Mouse (Mus musculus): ENCODE measurements around the gene Mxra8.

The Mxra8 gene

DNA sequence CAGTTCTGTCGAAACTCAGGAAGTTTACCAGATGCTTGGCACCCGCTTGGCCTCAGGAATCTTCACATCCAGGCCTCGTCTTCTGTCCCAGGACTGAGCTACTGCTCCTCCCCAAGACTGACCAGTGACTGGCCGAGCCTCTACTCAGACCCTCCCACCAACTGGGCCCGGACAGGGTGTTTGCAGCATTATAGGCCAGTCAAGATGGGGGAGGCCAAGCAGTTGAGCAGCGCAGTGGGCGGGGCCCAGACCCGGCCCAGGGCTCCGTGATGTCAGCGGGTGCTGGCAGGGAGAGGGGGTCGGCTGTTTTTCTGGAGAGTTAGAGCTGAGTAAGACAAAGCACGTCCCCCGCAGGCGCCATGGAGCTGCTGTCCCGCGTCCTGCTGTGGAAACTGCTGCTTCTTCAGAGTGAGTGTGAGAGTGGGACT, at the start of gene Mxra8:
Gene Mxra8, plus strand, starts transcription at position 198 of the 428 bp plus-strand sequence.
- peak; percentile 89 for DNase-seq

DNA sequence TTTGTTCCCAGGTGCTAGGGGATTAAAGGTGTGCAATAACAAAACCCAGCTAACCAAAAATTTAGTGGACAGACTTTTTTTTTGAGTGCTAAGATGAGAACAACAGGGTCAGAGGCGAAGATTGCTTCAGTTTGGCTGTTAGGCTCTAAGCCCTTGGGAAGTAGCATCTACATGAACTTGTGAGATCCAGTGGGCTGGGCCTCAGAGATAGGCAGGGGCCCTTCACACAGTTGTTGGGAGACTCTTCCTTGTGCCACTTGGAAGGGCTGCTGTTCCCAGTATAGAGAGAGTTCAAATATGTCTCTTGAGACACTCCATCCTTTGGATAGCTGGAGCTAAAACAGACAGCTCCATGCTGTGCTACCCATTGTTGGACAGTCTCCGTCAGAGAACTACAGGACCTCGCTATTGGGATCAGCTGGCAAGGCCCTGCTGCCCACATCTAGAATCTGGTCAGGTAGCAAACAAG, 49.4 kb upstream of the Mxra8 start, which contains the start of gene Ankrd65:
Gene Ankrd65, plus strand, starts transcription at position 419 of the 469 bp plus-strand sequence.
- no peak for DNase-seq

- DNase-seq: no peak
Measured at GRCm38 (mm10) chr4:155790650-155791161, 48.8 kb upstream of the Mxra8 start.

- DNase-seq: no peak
Measured at GRCm38 (mm10) chr4:155791240-155791933, 48.1 kb upstream of the Mxra8 start.

GRCm38 (mm10) chr4:155793730-155794129, 45.8 kb upstream of the Mxra8 start:
- DNase-seq: no peak

GRCm38 (mm10) chr4:155802075-155802474, 37.4 kb upstream of the Mxra8 start:
- no peak for DNase-seq

DNA sequence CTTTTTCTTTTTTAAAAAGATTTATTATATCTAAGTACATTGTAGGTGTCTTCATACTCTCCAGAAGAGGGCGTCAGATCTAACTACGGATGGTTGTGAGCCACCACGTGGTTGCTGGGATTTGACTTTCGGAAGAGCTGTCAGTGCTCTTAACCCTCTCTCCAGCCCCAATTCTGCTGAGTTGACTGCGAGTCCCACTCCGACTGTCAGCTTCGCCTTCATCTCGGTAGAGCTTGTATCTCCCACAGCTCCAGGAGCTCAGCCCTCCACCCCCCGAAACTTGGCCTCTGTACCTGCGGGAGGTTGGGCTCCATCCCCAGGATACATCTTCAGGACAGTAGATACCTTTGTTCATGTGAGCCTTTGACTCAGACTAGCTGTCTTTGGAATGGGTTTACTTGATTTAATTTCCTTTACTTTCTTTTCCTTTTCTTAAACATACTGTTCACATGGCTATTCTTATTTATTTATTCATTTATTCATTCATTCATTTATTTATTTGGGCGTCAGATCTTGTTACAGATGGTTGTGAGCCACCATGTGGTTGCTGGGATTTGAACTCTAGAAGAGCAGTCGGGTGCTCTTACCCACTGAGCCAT, 36.6 kb upstream of the Mxra8 start, which contains the start of gene Mrpl20:
Gene Mrpl20, plus strand, starts transcription at position 138 of the 599 bp plus-strand sequence.
- no peak for DNase-seq

GRCm38 (mm10) chr4:155803340-155804041, 36.0 kb upstream of the Mxra8 start:
- DNase-seq: peak; percentile 97

DNA sequence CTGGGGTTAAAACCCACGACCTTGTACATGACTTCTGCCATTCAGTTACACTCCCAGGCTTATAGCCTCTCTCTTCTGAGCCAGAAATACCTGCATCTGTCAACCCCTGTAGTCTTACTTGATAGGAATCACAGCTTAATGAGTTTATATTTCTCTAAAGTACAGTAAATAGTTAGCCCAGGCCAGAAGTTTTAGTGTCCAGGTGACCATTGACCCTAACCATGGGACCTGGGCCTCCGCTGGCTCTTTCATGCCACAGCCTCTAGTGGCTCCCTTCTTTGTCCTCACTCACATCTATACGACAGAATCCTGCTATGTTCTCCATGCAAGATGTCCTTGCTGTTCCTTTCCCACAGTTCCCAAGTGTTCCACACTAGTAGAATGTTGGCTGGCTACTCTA, 31.6 kb upstream of the Mxra8 start:
- DNase-seq: no peak

DNA sequence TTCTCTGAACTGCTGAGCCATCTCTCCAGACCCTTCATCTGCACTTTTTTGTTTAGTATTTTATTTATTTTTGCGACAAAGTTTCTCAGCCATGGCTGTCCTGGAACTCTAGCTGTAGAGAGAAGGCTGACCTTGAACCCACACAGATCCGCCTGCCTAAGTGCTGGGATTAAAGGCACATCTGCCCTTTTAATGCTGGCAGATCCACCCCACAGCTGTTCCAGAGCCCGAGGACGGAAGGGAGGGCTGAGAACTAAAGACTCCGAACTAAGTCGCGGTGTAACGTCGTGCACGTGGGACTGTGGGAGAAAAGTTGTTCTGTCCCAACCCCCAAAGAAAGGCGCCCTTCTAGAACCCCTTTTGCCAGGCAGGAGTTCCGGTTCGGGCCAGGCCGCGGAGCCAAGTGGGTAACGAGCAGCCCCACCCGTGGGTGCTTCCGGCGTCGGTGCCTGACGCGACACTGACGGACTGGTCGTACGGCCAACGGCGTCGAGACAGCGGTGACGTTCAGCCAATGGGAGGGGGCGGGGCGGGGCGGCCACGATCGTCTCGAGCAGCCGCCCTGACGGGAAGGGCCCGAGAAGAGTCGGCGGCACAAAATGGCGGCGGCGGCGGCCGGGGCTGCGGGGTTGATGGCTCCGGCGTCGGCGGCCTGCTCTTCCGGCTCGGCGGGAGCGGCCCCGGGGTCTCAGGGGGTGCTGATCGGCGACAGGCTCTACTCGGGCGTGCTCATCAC, 27.4 kb upstream of the Mxra8 start, which contains the start of gene Ccnl2:
Gene Ccnl2, plus strand, starts transcription at position 561 of the 736 bp plus-strand sequence.
- DNase-seq: peak; percentile 93

DNA sequence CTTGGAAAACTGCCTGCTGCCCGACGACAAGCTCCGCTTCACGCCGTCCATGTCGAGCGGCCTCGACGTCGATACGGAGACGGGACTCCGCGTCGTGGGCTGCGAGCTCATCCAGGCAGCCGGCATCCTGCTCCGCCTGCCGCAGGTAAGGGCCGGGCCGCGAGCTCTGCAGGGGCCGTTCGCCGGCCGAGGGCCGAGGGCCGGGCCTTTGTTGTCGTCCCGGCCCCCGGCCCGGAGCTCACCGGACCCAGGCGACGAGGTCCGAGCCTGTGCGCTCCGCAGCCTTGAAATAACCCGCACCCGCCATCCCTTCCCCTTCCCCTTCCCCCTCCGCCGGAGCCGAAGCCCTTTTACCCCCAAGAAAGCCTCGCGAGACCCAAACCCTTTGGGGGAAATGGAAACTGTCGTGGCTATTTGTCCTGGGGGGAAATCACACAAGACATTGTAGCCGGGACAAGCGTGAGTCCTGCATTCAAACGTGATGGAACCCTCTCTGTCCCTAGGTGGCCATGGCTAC, 26.8 kb upstream of the Mxra8 start:
- peak; percentile 30 for DNase-seq

DNA sequence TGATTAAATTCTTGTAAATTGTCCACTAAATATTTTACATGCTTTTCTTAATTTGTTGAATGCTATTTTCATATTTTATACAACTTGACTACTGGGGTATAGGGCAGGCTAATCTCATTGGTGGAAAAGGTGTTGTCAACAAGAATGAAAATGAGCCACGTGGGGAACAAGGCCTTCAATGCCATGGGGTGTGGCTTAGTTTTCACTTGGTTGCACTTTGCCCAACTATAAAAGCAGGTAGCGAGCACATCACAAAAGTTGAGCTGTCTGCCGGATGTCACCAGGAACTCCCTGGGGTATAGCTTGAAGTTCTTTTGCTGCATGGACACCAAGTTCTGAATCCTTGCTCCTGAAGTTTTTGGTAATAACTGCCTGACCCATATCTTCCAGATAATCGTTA, 21.9 kb upstream of the Mxra8 start:
- DNase-seq: no peak

GRCm38 (mm10) chr4:155821025-155821424, 18.5 kb upstream of the Mxra8 start:
- peak; percentile 33 for DNase-seq

GRCm38 (mm10) chr4:155823443-155823842, 16.0 kb upstream of the Mxra8 start:
- DNase-seq: no peak

GRCm38 (mm10) chr4:155829866-155830265, 9.6 kb upstream of the Mxra8 start:
- no peak for DNase-seq

DNA sequence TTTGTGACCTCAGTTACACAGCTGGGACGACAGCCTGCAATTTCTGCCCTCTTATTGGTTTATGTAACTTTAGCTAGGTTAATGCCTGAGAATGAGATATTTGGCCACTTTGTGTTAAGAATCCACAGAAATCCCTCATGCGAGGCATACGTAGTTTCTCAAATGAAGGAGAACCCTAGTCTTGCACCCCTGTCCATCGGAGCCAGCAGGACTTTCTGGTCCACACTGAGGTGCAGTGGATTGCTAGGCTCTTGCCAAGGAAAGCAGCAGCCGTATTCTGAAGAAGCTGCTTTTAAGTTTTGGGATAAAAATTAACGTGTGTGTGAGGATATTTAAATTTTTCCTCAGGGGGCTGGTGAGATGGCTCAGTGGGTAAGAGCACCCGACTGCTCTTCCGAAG, 8.9 kb upstream of the Mxra8 start:
- no peak for DNase-seq

- peak; percentile 97 for DNase-seq
Measured at GRCm38 (mm10) chr4:155831205-155831766, 8.2 kb upstream of the Mxra8 start, which contains the start of gene Aurkaip1. Gene Aurkaip1, plus strand, starts transcription at chr4:155831272.

DNA sequence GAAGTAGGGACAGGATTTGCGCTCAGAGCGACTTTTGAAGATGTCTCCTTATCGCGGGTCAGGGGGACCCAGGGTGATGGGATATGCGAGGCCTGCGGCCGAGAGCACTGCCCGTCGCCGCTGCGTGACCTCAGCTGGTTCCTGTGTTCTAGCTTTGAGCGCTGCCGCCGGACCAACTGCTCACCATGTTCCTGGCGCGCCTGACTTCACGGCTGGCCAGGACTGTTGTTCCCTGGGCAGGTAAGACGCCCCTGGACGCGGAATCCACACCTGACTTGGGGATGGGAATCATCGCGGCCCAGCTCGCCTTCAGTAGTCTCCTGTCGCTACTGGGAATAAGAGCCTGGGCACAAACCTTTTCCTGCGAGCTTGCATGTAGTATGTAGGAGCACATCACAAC, 7.6 kb upstream of the Mxra8 start:
- no peak for DNase-seq

DNA sequence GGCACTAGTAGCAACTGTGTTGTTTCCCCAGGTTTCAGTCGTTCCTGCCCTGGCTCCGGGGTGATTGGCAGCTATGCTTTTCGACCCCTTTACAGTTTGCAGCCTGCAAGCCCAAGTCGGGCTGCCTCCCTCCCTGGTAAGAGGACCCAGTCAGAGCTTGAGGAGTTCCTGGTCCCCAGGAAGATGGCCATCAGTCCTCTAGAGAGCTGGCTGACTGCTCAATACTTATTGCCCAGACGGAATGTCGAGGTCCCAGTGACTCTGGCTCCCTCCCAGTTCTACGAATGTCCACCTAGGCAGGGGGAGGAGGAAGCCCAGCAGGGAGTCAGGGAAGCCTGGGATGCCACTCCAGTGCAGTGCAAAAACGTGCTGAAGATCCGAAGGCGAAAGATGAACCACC, 7.2 kb upstream of the Mxra8 start:
- DNase-seq: no peak

DNA sequence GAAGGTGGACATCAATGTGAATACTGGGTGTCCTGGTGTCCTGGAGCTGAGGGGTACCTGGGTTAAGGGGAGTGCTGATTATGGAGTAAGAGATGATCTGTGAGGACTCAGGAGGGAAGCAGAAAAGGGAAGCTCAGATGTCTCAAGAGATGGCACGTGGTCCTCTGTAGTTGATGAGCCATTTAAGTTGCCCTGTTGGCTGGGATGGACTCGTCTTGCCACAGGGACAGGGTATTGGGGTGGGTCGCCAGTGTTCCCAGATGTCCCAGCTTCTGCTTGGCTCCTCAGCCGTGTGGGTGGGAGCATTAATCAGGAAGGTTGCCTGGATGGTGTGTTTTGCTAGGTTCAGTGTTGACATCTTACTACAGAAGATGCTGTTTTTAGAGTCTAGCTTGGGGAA, 6.2 kb upstream of the Mxra8 start:
- DNase-seq: no peak

DNA sequence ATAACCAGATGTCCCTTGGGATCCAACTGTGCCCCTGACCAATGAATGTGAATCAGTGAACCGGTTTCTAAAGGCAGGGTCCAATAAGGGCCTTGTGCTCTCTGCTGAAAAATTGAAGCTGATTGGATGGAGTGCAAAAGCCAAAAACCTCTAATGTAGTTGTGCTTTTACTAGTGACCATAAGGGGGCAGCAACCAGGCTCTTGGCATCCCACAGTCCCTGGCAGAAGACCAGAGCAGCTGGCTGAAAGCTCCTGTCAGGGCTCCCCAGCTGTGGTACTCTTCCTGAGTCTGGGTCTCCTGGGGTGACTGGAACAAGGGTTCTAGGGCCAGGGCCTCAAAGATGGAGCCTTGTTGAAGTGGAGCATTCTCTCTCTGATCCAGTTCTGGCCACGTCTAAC, 5.6 kb upstream of the Mxra8 start:
- DNase-seq: peak; percentile 85
